Mouse (Mus musculus) brain, embryonic 14.5 days (tissue): ENCODE results near the gene Cby3.

ENCODE experiments used
- CTCF ChIP-seq: fragments of 200-500 bp; IDR thresholded peaks from 2 replicates; pipeline ENCODE4 v1.5.1; 2012; ENCODE audit warnings: inconsistent platforms, mild to moderate bottlenecking, moderate library complexity, borderline replicate concordance; ENCODE audit not compliant: insufficient read depth, insufficient read length; ENCODE audit errors: extremely low read depth
- POLR2A ChIP-seq: fragments of 200-500 bp; IDR thresholded peaks from 2 replicates; pipeline ENCODE4 v1.6.1; 2012; ENCODE audit warnings: mild to moderate bottlenecking, inconsistent platforms, borderline replicate concordance; ENCODE audit not compliant: poor library complexity, insufficient read depth, insufficient read length, severe bottlenecking; ENCODE audit errors: extremely low read depth

- TF ChIP-seq CTCF (no peak), POLR2A (no peak)
These were observed 49.2 kb downstream of the Cby3 start for GRCm38 (mm10) chr11:50403367-50404014.
